Mouse (Mus musculus) brain, embryonic 14.5 days (tissue): ENCODE data around the gene Alox8.

Source experiments
- CTCF ChIP-seq: fragments of 200-500 bp; IDR thresholded peaks from 2 replicates; pipeline ENCODE4 v1.5.1; 2012; ENCODE audit warnings: inconsistent platforms, mild to moderate bottlenecking, moderate library complexity, borderline replicate concordance; ENCODE audit not compliant: insufficient read depth, insufficient read length; ENCODE audit errors: extremely low read depth
- POLR2A ChIP-seq: fragments of 200-500 bp; IDR thresholded peaks from 2 replicates; pipeline ENCODE4 v1.6.1; 2012; ENCODE audit warnings: mild to moderate bottlenecking, inconsistent platforms, borderline replicate concordance; ENCODE audit not compliant: poor library complexity, insufficient read depth, insufficient read length, severe bottlenecking; ENCODE audit errors: extremely low read depth

- no peak for TF ChIP-seq CTCF
- no peak for TF ChIP-seq POLR2A
Observed at GRCm38 (mm10) chr11:69218661-69219060, 21.0 kb upstream of the Alox8 start.
